Mouse (Mus musculus): ENCODE results near the gene Hist1h2af.
A peak's percentile ranks its signal among the peaks of the same experiment; 100 is the strongest.

The Hist1h2af gene

DNA sequence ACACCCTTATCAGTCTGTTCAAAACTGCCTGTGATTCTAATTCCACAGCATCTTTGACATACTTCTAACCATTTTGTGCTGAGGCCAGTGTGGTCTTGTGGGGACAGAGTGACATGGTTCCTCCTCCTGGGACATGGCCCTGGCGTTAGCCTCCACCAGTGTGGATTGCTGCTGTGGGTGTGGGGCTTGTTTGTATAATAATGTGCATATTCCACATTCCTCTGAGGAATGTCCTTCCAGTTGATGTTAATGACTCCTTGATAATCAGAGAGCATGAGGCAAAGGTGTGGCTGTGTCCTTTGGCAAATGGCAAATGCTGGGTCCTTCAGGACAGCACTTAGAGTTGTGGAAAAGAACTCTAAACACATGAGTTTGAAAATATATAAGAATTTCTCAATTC lies 20.2 kb upstream of the Hist1h2af start:
- DNase-seq (ENCODE audit: extremely low read depth, low read depth): no peak

DNA sequence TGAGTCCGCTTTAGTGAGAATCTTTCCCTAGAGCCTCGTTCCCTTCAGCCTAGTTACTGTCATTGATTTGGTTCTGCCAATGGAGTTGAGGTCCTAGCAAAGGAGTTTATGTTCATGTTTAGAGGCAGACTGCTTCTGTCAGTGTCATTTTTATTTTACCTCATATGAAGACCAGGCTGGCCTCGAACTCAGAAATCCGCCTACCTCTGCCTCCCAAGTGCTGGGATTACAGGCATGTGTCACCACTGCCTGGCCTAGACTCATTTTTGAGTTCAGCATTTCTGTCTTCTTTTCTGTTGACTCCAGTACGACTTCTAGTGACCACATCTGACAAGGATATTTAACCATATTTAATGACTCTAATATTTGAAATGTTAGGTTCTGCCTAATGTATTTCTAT lies 18.4 kb upstream of the Hist1h2af start:
- DNase-seq (ENCODE audit: extremely low read depth, low read depth): no peak

DNA sequence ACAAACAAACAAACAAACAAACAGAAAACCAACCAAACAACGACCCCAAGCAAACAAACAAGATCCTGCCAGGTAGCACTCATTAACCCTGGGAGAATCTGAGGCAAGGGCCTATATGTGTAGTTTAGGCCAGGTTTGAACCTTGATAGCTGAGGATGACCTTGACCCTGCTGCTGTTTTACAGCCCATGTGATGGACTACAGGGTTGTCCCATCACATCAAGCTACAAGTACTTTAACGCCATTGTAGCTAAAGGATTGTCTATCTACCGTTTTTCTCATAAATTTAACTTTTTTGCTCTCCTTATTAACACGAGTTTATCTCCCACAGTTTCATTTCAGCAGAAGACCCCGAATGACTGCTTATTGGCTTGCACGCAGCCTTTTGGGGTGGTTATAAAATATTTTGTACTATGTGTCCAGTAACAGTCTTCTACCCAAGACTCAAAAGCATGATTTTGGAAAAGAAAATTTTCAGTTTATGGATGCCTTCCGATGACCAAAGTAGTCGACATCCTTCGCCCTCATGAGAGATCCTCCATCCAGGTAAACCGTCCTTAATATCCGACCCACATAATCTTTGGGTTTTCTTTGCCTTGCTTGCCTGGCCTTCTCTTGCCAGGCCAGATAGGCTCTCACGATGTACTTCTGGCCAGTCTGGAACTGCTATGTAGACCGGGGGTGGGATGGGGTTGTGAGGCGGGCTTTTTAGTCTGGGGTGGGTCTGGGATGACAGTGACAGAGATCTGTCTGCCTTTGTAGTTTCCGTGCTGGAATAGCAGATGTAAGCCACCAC lies 17.7 kb upstream of the Hist1h2af start:
- no peak for DNase-seq (ENCODE audit: extremely low read depth, low read depth)

DNA sequence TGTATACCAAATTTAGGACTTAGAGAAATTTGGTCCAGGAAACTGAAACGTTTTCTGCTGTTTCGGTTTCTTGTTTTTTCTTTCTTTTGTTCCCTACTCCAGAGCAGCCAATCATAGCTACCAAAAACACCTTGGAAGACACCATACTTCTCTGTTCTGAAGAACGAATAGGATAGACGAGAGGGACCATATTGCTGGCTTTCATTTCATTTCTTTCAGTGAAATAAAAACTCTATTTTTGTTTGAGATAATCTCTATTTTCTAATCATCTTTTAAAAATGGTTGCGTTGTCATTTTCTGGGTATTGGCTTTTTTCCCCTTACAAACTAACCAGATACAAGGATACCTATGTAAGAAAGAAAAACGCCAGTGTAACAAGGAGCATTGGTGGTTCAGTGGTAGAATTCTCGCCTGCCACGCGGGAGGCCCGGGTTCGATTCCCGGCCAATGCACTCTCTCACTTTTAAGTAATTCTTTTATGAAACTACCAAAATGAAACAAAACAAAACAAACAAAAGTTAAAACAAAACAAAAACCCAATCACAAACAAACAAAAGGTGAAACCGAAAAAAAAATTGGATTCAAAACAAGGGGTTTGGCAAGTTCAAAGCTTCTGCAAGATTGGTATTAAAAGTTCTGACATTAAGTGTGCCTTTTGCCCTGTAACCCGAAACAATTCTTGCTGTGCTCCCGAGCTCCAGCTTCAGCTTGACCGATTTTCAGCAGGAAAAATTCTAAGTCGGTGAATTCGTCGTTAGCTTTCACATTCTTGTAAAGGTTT lies 16.7 kb upstream of the Hist1h2af start:
- DNase-seq (ENCODE audit: extremely low read depth, low read depth): no peak

DNA sequence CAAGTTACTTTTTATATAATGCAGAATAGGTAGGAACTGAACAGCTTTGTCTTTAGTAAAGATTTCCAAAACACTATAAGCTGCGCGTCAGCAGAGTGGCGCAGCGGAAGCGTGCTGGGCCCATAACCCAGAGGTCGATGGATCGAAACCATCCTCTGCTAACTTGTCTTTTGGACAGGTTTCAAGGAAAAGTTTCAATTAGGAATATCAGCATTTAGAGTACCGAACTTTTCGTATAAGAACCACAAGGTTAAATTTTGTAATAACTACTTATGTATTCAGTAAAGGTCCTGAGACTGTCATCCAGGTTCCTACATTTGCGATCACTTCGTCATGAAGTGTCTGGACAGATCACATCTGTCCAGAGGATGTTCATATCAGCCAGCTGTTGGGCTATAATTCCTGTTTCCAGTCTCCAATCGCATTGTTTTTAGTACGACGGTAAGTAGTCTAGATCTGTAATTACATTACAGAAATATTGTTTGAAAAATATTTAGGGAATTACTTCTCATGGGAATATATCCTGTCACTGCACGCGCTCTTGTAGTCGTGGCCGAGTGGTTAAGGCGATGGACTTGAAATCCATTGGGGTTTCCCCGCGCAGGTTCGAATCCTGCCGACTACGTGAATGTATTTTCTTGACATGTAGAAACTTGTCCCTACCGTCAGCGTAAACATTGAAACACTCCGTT lies 16.0 kb upstream of the Hist1h2af start:
- no peak for DNase-seq (ENCODE audit: extremely low read depth, low read depth)

DNA sequence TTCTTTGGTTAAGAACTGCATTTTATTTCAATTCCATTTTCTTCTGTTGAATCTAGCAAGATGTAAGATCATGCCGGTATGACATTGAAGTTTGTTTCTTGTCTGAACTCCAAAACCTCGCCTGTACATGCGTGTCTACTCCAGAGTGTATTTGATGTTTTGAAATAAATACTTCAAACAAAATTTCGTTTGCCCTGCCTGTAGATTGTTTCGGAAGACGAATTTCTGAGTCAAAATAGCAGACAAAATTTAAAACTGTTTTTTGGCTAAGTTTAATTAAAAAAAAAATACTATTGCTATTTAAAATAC lies 15.5 kb upstream of the Hist1h2af start:
- DNase-seq (ENCODE audit: extremely low read depth, low read depth): no peak

DNA sequence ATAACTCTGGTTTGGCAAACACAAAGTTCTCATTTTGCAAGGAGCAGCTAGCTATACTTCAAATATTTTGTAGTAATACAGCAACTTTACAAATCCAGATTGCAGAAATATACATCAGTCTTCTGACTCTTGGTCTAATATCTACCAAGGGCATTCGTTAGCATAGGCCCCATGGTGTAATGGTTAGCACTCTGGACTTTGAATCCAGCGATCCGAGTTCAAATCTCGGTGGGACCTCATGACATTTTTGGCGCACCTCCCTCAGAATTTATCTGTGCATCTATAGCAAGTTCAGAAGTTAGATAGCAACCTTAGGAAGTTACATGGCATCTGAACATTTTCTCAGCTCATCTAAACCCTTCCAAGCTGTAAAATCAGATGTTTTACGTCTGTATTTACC lies 14.8 kb upstream of the Hist1h2af start:
- DNase-seq (ENCODE audit: extremely low read depth, low read depth): no peak

DNA sequence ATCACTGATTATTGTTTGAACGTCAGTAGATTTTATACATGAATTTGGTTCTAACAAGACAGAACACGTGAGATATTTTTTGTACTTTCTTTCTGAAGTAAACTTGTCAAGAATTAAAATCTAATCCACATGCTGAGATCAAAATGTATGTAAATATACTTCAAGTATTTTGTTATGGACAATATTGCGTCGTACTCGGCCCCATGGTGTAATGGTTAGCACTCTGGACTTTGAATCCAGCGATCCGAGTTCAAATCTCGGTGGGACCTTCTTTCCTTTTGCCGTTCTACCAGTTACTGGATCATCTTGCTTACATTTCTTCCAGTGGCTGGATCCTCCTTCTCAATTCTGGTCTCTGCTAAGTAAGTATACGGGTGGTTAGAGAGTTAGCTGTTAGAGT lies 14.3 kb upstream of the Hist1h2af start:
- DNase-seq (ENCODE audit: extremely low read depth, low read depth): no peak

DNA sequence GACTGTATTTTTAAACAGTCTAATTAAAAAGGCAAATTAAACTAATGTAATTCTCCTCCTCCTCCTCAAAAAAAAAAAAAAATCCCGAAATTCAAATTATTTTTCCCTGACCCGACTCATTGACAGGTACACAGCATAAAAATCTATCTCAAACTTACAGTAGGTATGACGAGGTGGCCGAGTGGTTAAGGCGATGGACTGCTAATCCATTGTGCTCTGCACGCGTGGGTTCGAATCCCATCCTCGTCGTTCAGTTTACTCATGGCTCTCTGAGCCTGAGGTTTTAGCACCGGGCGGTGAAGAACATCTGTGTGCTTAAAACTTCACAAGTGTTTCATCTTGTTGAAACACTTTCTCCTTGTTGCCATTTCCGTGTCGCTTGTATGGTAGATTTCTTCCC lies 12.0 kb upstream of the Hist1h2af start:
- no peak for DNase-seq (ENCODE audit: extremely low read depth, low read depth)

DNA sequence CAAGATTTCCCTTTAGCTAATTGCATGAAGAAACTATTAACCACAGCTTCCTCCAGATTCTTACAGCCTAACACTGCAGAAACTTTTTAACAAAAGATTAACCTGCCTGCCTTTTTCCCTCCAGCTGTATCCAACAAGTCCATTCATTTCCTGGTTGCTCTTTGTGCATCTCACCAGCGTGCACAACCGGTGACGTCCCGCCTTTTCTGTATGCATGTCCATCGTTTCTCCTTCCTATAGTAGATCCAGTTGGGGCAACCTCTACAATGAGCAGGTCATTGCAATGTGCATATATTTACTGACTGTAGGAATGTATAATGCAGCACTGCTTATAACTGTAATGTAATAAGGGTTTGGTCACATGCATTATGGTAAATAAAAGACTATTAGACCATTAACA lies 9.7 kb upstream of the Hist1h2af start:
- DNase-seq (ENCODE audit: extremely low read depth, low read depth): no peak

DNA sequence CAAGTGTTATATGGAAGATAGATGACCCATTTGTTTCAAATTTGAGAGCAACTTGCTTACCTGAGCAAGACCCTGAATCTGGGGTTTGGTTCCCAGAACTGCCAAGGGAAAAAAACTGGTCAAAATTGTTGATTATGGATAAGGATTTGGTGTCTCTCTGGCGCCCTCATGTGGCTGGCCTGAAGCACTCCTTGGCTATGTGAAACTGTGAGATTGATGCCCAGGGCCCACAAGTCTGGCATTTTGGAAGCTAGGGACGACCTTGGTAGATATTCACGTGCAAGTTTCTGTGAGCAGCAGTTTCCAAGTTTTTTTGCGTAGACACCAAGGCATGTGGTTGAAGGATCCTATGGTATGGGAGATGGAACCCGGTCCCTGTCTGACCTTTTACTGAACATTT lies 9.1 kb upstream of the Hist1h2af start:
- peak; percentile 83 for DNase-seq (ENCODE audit: extremely low read depth, low read depth)

DNA sequence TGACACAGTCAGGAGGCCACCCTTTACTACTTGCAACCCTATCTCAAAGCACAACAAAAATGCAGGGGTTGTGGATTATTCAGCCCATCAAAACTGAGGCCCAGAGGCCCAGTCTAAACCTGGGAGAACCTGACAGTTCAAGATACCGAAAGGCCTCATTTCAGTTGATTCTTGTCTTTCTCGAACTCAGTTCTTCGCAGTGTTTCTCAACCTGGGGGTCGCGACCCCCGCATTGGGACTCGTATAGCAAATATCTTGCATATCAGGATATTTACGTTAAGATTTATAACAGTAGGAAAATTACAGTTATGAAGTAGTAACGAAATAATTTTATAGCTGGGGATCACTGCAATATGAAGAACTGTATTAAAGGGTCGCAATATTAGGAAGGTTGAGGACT lies 7.8 kb upstream of the Hist1h2af start:
- no peak for DNase-seq (ENCODE audit: extremely low read depth, low read depth)

DNA sequence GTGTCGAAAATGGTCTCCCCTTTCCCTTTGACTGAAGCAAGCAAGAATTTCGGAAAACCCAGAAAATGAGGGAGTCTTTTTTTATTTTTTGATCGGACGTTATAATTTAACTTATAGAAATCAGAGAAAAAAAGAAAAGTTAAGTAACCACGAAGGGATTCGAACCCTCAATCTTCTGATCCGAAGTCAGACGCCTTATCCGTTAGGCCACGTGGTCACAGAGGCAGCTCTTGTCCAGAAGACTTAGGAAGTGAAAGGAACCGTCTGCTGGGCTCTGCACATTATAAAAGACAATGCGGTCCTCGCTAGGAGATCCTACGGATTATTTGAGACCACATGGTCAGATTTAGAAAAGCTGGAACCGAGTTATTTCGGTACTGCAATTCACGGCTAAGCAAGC lies 7.4 kb upstream of the Hist1h2af start:
- DNase-seq (ENCODE audit: extremely low read depth, low read depth): no peak

DNA sequence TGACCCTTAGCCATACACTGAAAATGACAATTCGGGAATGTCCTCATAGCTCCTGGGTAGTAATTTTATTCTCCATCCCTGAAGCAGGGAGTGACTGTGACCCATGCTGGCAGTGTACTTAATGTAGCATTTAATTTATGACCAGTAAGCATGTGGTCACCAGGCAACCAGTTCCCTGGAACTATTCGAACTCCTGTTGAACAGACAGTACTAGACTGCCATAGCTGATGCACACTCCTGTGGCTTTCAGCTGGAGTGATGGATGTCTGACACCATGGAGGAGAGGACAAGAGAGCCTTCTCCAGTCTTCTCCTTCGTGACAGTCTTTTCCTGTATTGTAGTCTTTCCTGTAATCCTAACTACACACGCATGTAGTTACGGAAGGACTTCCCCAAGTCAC lies 4.7 kb upstream of the Hist1h2af start:
- no peak for DNase-seq (ENCODE audit: extremely low read depth, low read depth)

DNA sequence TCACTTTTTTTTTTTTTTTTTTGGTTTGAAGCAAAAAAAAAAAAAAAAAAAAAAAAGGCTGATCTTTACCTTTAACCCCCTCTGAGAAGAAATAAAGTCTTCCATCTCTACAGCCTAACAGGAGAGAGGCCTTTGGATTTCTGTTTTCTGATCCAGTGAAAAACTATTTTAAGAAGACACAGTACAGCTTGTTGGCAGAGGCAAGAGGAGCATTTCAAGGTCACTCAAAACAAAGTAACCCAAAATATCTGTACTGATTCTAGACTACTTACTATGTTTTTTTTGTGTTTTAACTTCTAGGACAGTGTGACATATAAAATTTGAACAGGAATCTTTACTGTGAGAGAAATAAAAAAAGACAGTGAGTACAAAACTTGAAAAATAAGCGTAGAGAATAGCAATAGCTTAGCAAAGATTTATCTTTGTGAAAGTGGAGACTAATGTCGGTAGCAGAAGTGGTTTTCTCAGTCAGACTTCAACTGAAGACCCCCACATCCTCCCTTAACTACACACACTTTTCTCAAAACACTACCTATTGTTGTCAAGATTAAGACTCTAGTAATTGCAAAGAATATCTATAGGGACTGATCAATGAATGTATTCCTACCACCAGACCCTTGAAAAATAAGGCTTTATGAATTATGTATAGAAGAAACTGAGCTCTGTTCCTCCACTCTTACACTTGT lies 4.1 kb upstream of the Hist1h2af start:
- no peak for DNase-seq (ENCODE audit: extremely low read depth, low read depth)

DNA sequence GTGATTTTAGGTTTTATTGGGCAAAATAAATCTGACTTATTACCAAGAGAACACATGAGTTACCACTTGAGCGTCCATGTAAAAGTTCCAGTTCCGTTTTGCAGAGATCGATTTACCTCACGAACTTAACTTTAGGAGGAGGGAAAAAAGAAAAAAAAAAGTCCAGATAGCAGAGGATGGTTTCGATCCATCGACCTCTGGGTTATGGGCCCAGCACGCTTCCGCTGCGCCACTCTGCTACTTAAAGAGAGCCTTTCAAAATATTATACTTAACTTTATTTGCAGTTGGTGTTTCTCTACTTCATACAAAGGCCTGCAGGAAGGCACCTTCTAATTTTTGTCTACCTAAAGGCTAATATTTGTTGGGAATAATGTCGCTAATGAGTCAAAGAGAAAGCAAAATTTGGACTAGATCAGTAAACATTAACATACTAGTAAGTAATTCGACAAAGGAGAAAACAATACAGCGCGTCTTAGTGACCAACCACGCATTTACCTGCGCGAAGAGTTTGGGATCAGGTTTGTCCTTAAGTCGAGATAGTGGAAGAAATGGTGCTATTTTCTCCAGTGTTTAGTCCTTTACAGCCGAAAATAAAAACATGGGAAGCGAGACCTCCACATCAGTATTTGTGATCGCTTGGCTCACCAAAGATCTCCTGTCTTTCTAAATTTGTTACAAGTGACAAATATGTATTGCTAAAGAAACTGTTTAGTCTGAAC lies 3.4 kb upstream of the Hist1h2af start:
- no peak for DNase-seq (ENCODE audit: extremely low read depth, low read depth)

DNA sequence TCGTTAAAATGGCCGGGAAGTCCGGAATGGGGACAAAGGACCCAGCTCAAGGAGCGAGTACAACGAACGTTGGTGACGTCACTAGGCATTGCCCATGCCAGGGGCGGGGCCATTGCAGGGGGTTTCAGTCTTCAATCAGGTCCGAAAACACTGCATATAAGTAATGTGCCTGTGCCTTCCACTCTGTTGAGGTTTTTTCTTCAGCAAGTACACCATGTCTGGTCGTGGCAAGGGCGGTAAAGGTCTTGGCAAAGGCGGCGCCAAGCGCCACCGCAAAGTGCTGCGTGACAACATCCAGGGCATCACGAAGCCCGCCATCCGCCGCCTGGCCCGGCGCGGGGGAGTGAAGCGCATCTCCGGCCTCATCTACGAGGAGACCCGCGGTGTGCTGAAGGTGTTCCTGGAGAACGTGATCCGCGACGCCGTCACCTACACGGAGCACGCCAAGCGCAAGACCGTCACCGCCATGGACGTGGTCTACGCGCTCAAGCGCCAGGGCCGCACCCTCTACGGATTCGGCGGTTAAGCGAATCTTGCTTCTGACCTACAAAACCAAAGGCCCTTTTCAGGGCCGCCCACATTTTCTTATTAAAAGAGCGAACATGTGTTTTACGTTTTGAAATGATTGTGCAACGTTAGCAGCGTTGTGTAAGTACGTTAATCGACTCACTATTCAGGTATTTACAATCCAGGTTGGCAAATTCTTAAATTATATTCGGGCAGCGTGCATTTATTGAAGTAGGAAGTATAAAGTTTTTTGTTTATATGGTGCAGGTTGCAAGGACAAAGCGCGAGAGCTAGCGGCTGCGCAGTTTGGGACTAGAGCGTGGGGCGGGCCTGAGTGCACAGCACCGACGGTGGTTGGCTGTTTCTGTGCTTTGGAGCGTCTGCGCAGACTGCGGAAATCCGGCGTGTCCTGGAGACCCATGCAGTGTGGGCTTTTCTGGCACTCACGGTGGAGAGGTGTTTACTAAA lies 2.5 kb upstream of the Hist1h2af start, which contains the start of gene Hist1h4h:
Gene Hist1h4h (plus strand): TSS at position 150 of the 975 bp plus-strand sequence.
- peak; percentile 95 for DNase-seq (ENCODE audit: extremely low read depth, low read depth)

DNA sequence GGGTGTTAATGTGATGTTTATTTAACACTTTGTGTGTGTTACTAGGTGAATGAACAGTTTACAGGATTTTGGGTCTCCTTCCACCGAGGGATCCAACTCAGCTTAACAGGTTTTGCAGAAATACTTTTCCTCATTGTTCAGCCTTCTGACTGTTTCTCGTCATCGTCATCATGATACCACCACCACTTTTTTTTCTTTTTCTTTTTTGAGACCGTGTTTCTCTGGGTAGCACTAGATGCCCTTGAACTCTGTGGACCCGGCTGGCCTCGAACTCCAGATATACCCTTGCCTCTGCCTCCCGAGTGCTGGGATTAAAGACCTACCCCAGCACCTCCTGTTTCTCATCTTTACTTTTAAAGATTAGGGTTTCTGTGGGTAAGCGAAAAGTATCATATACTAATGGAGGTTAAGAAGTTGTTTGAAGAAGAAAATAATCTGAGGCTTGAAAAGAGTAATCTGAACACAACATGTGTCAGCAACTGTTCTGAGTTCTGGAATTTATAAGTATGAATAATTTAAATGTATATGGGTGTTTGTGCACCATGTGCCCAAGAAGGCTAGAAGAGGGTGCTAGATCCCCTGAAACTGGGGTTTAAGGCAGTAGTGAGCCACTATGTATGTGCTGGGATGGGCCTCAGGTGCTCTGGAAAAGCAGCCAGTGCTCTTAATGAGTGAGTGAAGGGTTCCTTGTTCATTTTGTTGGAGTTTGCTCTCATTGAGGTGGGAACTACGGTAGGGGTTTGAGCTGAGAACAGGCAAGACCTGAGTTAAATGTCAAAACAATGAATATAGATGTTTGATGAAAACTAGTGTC lies 1.2 kb upstream of the Hist1h2af start:
- DNase-seq (ENCODE audit: extremely low read depth, low read depth): no peak

Data from MEL-GATA-1-ER (cell line).